Mouse (Mus musculus): Measurements from ENCODE around the gene Rbm48. TPM values are rescaled to one million over a fixed set of nuclear protein-coding genes. Genes with fewer than 3 reads are reported as not detected.
A peak's percentile ranks its signal among the peaks of the same experiment; 100 is the strongest.
"Not testable (repeated sequence)": the region's sequence is repeated elsewhere in the genome, so short reads cannot be mapped to it uniquely, and the experiment has no call there.

Rbm48 gene
- polyA plus RNA-seq, 1 experiment from 2014 or later = 4.6 TPM

DNA sequence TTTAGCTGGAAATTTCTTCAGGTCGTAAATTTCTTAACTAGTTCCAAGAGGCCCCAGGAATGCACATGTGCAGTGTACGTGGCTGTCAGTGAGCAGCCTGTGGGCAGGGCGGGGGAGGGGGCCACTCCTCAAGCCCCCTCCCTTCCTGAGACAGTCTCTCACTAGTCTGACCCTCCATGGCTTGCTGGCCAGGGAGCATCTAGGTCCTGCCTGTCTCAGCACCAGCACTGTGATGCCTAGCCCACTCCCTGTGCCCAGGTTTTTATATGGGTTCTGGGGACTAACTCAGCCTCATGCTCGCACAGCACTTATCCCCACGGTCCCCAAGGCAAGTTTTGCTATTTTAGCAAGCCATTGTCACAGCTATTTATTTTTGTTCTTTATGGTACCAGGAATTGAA lies 35.9 kb upstream of the Rbm48 start:
- H3K4me1 ChIP-seq (ENCODE audit: insufficient read depth) = no peaks in the 10 kb centered on the region
- ATAC-seq = no peak
- WGBS (ENCODE audit: insufficient replicate concordance) = 78% methylated on average over 5 of the region's 5 CpGs
- no peak overlapping the region for H3K27ac ChIP-seq (ENCODE audit: low read depth)
- H3K9ac ChIP-seq (replicated peaks) = no peak overlapping the region
- H3K36me3 ChIP-seq (replicated peaks; ENCODE audit: insufficient read depth, low read length) = peaks cover 22% of the 10 kb centered on the region; the same call in 1 of the 2 replicates
- H3K4me3 ChIP-seq (ENCODE audit: low read depth, low read length) = no peak overlapping the region
- no peak overlapping the region for H3K4me2 ChIP-seq (ENCODE audit: low read depth, low read length)
- H3K9me3 ChIP-seq (ENCODE audit: low read length) = no peaks in the 10 kb centered on the region
- no peak for TF ChIP-seq EP300 (IDR thresholded peaks at IDR 0.05; ENCODE audit: low read depth)
- no peak for TF ChIP-seq CTCF (IDR thresholded peaks at IDR 0.05; ENCODE audit: low read depth)
- DNase-seq = no peak
- no peaks in the 10 kb centered on the region for H3K27me3 ChIP-seq (ENCODE audit: insufficient read depth, low read length)

- WGBS (ENCODE audit: insufficient replicate concordance) = 78% methylated on average over 16 of the region's 16 CpGs
- H3K9ac ChIP-seq (replicated peaks) = no peak overlapping the region
- TF ChIP-seq EP300 (IDR thresholded peaks at IDR 0.05; ENCODE audit: low read depth) = no peak
- TF ChIP-seq CTCF (IDR thresholded peaks at IDR 0.05; ENCODE audit: low read depth) = no peak
- H3K27me3 ChIP-seq (ENCODE audit: insufficient read depth, low read length) = no peaks in the 10 kb centered on the region
- no peak overlapping the region for H3K4me3 ChIP-seq (ENCODE audit: low read depth, low read length)
- DNase-seq = no peak
- 0 out of 2 replicates have a peak, but pooled peaks have one; percentile 43 for ATAC-seq
- no peak overlapping the region for H3K4me2 ChIP-seq (ENCODE audit: low read depth, low read length)
- peaks cover 22% of the 10 kb centered on the region; the same call in 1 of the 2 replicates for H3K36me3 ChIP-seq (replicated peaks; ENCODE audit: insufficient read depth, low read length)
- no peaks in the 10 kb centered on the region for H3K4me1 ChIP-seq (ENCODE audit: insufficient read depth)
- H3K27ac ChIP-seq (ENCODE audit: low read depth) = no peak overlapping the region
- no peaks in the 10 kb centered on the region for H3K9me3 ChIP-seq (ENCODE audit: low read length)
Measured at GRCm38 (mm10) chr5:3631512-3632271, 35.3 kb upstream of the Rbm48 start.

- H3K9me3 ChIP-seq (ENCODE audit: low read length) = no peaks in the 10 kb centered on the region
- H3K4me3 ChIP-seq (ENCODE audit: low read depth, low read length) = no peak overlapping the region
- DNase-seq = no peak
- H3K36me3 ChIP-seq (replicated peaks; ENCODE audit: insufficient read depth, low read length) = peaks cover 23% of the 10 kb centered on the region
- no peaks in the 10 kb centered on the region for H3K27me3 ChIP-seq (ENCODE audit: insufficient read depth, low read length)
- no peaks in the 10 kb centered on the region for H3K4me1 ChIP-seq (ENCODE audit: insufficient read depth)
- no peak for ATAC-seq
- WGBS (ENCODE audit: insufficient replicate concordance) = 81% methylated on average over 5 of the region's 5 CpGs
- TF ChIP-seq CTCF (IDR thresholded peaks at IDR 0.05; ENCODE audit: low read depth) (no peak), EP300 (IDR thresholded peaks at IDR 0.05; ENCODE audit: low read depth) (no peak)
- no peak overlapping the region for H3K27ac ChIP-seq (ENCODE audit: low read depth)
- no peak overlapping the region for H3K9ac ChIP-seq (replicated peaks)
- H3K4me2 ChIP-seq (ENCODE audit: low read depth, low read length) = no peak overlapping the region
Measured at GRCm38 (mm10) chr5:3630055-3630454, 33.7 kb upstream of the Rbm48 start.

DNA sequence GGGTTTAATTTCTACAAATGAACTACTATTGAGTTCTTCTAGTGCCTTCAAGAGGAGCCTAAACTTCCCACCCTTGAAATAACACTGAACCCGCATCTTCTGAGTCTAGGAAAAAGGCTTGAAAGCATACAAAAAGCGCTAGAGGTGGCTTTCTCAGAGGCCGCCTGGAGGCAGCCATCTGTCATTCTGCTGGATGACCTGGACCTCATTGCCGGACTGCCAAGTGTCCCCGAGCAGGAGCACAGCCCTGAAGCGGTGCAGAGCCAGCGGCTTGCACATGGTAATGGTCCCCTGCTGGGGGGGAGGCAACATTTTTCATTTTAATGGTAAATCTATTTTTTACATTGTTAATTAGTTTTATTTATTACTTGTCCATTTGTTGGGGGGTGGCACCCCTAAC lies 24.1 kb upstream of the Rbm48 start:
- no peak overlapping the region for H3K9ac ChIP-seq (replicated peaks)
- no peak overlapping the region for H3K27ac ChIP-seq (ENCODE audit: low read depth)
- DNase-seq (no peak), ATAC-seq (no peak)
- H3K4me2 ChIP-seq (ENCODE audit: low read depth, low read length) = no peak overlapping the region
- H3K36me3 ChIP-seq (replicated peaks; ENCODE audit: insufficient read depth, low read length) = peaks cover 33% of the 10 kb centered on the region
- H3K4me1 ChIP-seq (ENCODE audit: insufficient read depth) = no peaks in the 10 kb centered on the region
- no peaks in the 10 kb centered on the region for H3K9me3 ChIP-seq (ENCODE audit: low read length)
- no peaks in the 10 kb centered on the region for H3K27me3 ChIP-seq (ENCODE audit: insufficient read depth, low read length)
- H3K4me3 ChIP-seq (ENCODE audit: low read depth, low read length) = no peak overlapping the region
- 86% methylated on average over 7 of the region's 7 CpGs for WGBS (ENCODE audit: insufficient replicate concordance)
- no peak for TF ChIP-seq EP300 (IDR thresholded peaks at IDR 0.05; ENCODE audit: low read depth)
- no peak for TF ChIP-seq CTCF (IDR thresholded peaks at IDR 0.05; ENCODE audit: low read depth)

DNA sequence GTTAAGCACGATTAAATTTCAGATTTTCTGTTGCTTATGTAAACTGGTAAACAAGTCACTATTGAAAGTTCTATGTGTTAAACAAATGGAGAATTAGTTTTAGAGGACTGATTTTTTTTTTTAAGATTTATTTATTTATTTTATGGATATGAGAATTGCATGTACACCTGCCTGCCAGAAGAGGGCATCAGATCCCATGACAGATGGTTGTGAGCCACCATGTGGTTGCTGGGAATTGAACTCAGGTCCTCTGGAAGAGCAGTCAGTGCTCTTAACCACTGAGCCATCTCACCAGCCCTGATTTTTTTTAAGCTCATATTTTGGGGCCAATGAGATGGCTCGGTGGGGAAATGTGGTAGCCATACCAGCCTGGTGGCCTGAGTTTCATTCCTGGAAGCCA lies 15.4 kb upstream of the Rbm48 start:
- ATAC-seq = not testable (repeated sequence)
- 84% methylated on average over 2 of the region's 2 CpGs for WGBS (ENCODE audit: insufficient replicate concordance)

DNA sequence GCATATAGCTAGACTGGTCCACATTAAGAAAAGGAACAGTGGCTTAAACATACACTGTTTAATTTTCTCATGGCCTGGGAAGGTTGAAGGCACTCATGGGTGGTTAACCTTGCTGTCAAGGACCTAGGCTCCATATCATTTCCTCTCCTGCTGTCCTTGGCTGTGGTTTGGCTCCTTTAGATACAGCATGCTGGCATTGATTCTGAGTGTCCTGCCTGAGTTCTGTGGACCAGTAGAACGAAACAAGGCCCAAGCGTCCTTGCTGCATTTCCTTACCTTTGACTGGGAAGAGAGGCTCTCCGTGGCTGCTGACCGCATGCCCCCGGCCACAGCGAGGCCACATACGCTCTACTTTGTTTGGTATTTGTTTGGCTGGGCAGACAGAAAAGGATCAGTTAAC lies 12.9 kb upstream of the Rbm48 start:
- Histone ChIP-seq H3K4me2 (ENCODE audit: low read depth, low read length) (no peak overlapping the region), H3K4me1 (ENCODE audit: insufficient read depth) (no peaks in the 10 kb centered on the region), H3K36me3 (replicated peaks; ENCODE audit: insufficient read depth, low read length) (peaks cover 27% of the 10 kb centered on the region), H3K27ac (ENCODE audit: low read depth) (no peak overlapping the region), H3K27me3 (ENCODE audit: insufficient read depth, low read length) (no peaks in the 10 kb centered on the region), H3K4me3 (ENCODE audit: low read depth, low read length) (no peak overlapping the region), H3K9ac (replicated peaks) (no peak overlapping the region), H3K9me3 (ENCODE audit: low read length) (no peaks in the 10 kb centered on the region)
- WGBS (ENCODE audit: insufficient replicate concordance) = 88% methylated on average over 7 of the region's 7 CpGs
- TF ChIP-seq CTCF (IDR thresholded peaks at IDR 0.05; ENCODE audit: low read depth) (no peak), EP300 (IDR thresholded peaks at IDR 0.05; ENCODE audit: low read depth) (no peak)
- no peak for DNase-seq
- ATAC-seq = no peak

More for the DNA sequence above, 15.4 kb upstream of the Rbm48 start:
- not testable (repeated sequence) for H3K4me1 ChIP-seq (ENCODE audit: insufficient read depth); H3K4me2 ChIP-seq (ENCODE audit: low read depth, low read length); H3K27me3 ChIP-seq (ENCODE audit: insufficient read depth, low read length); DNase-seq; H3K27ac ChIP-seq (ENCODE audit: low read depth); H3K4me3 ChIP-seq (ENCODE audit: low read depth, low read length); H3K9ac ChIP-seq (replicated peaks); H3K9me3 ChIP-seq (ENCODE audit: low read length)
- peaks cover 21% of the 10 kb centered on the region for H3K36me3 ChIP-seq (replicated peaks; ENCODE audit: insufficient read depth, low read length)

Data from liver, postnatal 0 days (tissue).